Mouse (Mus musculus): ENCODE measurements at regions not wholly inside any gene's neighbourhood (a gene's known extent, or its start where the extent isn't known, plus 50 kb on each side); places are given as distances from the start of the nearest gene placed in this dataset.

DNA sequence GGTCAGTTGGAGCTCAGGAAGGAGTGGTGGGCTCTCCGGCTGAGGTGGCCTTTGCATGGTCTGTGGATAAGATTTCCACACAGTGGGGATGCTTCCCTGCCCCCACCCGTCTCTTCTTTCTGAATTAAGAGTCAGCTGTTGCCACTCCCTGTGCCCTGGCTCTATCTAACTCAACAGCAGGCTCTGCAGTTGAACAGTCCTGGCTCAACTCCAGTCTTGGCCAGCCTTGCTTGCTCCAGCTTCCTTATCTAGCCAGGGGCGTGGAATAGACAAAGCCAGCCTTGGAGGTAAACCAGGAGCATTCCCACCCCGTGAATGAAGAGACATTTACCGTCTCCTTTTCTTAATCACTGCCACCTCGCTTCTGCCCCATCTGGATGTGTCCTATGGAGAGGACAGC lies 89.7 kb downstream of the Mn1 start:
- DNase-seq = peak; percentile 55

DNA sequence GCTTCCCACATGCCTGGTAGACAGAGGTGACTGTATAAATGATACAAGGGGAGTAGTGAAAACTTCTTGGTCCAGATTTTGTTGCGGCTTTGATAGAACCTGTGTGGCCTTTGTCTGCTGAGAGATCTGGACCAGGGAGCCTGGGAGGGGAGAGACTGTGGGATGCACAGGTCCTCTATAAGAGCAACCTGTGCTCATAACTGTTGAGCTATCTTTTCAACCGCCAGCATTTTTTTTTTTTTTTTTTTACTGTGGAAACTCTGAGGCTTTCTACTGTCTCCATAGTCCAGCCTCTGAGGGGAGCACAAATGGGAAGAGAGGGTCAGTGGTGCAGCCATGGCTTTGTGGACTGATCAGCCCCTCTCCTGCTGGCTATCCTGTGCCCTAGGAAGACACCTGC lies 90.2 kb downstream of the Mn1 start:
- DNase-seq = no peak

GRCm38 (mm10) chr5:111509014-111509561 lies 91.9 kb downstream of the Mn1 start:
- peak; percentile 64 for DNase-seq

- DNase-seq = no peak
Observed at GRCm38 (mm10) chr5:111509575-111510057, 92.5 kb downstream of the Mn1 start.

GRCm38 (mm10) chr5:111510183-111510878 lies 93.2 kb downstream of the Mn1 start:
- no peak for DNase-seq

DNA sequence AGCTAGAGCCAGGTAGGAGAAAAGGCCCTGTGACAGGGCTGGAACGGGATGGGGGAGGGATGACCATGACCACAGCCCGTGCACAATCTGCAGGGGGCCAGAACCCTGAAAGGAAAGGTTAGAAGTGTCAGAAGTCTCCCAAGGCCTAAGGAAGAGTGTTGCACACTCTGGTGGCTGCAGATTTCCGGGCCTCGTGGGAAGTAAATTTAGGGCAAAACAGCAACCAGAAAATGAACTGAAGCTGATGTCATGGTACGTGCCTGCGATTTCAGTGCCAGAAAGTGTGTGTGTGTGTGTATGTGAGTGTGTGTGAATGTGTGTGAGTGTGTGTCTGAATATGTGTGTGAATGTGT lies 93.7 kb downstream of the Mn1 start:
- DNase-seq = no peak

DNA sequence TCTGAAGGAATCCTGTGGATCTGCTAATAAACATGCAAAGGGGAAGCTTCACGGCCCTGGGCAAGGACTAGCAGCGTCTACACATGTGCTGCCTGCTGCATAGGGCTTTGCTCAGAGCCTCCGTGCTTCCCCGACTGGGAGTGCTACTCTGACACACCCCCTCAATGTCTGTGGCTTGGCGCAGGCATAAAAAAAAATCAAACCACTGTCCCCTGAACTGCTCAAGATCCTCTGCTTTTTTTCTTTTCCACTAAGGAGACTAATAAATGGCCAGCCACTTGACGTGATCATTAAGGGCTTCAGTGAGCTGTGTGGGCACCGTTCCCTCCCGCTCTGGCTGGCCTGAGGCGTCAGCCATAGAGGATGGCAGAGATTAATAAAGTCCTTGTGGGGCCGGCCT lies 94.8 kb downstream of the Mn1 start:
- no peak for DNase-seq

GRCm38 (mm10) chr5:111513976-111514375 lies 96.8 kb downstream of the Mn1 start:
- DNase-seq = no peak

DNA sequence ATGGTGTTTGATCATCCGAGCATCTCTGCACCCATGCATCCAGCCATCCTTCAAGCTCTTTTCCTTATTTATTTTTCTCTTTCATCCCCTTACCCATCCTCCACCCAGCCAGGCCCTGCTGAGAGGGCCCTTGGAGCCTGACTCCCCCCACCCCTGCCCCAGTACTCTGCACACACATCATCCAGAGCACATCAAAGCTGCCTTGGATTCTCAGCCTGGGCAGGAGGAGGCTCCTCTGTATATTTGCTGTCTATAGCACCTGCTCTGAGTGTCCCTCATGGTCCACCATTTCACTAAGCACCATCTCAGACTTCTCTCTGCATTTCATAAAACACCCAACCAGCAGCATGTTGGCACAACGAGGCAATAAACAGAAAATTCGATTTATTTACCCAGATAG lies 101.9 kb downstream of the Mn1 start:
- DNase-seq = no peak

GRCm38 (mm10) chr5:111519500-111520041 lies 102.4 kb downstream of the Mn1 start:
- DNase-seq = no peak

- no peak for DNase-seq
Observed at GRCm38 (mm10) chr5:111521866-111522265, 104.7 kb downstream of the Mn1 start.

GRCm38 (mm10) chr5:111522586-111522985 lies 105.4 kb downstream of the Mn1 start:
- DNase-seq = no peak

- DNase-seq = no peak
Observed at GRCm38 (mm10) chr5:111527741-111528140, 110.6 kb downstream of the Mn1 start.

DNA sequence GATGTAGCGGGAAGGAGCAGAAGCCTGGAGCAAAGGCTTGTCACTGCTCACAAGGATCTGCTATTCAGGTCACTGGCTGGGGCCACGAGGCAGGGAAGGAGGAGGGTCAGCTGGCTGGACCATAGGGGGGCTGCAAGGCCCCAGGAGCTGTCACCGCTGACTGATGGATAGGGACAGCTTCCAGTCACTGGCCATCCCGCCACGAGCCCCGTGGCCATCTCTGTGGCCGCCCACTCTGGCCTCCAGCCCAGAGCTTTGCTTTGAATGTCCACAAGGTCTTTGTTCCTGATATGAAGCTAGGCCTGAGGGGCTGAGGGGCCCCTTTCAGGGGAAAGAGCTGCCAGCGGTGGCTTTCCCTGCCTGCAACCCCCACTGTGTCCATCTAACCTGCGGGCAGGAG lies 111.9 kb downstream of the Mn1 start:
- DNase-seq = no peak

DNA sequence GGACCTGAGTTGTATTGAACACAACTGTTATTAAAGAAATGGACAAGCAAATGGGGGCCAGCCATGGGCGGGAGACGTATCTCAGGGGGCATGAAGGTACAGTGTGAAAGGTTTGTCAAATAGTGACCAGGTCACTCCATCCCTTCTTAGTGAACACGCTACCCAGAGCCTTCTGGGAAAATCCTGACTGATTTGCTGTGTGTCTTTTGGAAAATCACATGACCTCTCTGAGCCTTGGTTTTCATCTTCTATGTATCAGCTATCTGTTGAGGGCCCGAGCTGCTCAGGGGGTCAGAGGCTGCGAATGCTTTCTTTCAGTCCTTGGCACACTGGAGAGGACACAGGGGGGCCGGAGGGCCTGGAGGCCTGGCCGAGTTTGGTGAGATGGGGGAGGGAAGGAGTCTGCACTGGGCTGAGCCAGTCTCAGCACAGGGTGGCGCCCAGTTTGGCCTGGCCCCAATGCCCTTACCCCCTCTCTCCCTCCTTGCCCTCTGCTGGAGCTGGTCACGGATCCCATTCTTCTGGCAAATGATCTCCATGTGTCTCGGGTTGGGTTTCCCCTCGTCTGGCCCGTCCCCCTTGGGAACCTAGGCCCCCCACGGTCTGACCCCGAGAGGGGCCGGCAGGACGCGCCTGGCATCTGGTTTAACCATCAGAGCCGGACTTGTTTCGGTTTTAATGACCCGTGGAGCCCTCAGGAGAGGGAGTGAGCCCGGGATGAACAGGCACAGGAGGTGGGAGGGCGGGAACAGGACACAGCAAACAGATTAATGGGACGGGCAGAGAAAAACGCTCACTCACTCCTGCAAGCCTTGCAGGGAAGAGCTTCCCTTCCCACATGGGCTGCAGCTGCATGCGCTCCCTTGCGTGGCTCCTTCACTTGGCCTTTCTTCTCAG lies 113.7 kb downstream of the Mn1 start:
- DNase-seq = no peak

- no peak for DNase-seq
Observed at GRCm38 (mm10) chr5:111532446-111533035, 115.4 kb downstream of the Mn1 start.

DNA sequence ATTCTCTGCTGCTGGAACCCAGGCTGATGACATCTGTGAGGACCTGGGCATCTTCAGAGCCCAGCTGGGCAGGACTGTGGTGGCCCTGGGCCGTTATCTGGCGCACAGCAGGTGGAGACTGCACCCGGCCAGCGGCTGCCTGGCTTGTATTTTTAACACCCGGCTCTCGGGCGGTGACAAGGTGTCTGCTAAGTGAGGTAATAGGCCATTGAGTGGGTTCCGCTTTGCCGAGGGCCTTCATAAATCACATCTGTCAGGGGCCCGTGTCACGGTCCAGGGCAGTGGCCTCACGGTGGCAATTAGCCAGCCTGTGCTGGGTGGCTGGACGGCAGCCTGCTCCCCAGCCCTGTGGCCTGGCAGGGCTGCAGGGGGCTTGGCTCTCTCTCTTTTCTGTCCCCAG lies 118.8 kb downstream of the Mn1 start:
- peak; percentile 41 for DNase-seq

- no peak for DNase-seq
Observed at GRCm38 (mm10) chr5:111538560-111539450, 121.6 kb downstream of the Mn1 start.

DNA sequence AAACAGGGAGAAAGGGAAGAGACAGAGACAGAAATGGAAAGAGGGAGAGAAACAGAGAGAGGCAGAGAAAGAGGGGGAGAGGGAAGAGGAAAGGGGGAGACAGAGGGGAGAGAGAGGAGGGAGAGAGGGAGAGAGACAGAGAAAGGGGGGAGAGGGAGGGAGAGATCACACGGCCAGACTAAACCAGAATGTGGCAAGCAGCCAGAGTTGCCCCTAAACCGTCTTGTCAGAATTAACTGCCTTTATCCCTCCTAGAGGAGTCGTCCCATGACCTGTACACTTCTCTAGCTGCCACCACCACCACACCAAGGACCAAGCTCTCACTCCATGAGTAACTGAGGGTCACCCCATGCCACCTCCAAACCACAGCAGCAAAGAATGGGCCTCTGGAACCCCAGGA lies 123.3 kb downstream of the Mn1 start:
- no peak for DNase-seq

- DNase-seq = no peak
Observed at GRCm38 (mm10) chr5:111542077-111542476, 124.9 kb downstream of the Mn1 start.

GRCm38 (mm10) chr5:111543721-111544495 lies 126.7 kb downstream of the Mn1 start:
- DNase-seq = no peak
